Mouse (Mus musculus): ENCODE results near the gene Slc9a5.

- no peak for TF ChIP-seq CTCF (IDR thresholded peaks at IDR 0.05; ENCODE audit: borderline replicate concordance, insufficient read depth, low read depth, low read length)
- TF ChIP-seq POLR2A (IDR thresholded peaks at IDR 0.05; ENCODE audit: borderline replicate concordance, insufficient read depth, low read length): no peak
Measured at GRCm38 (mm10) chr8:105336373-105337130, 12.1 kb upstream of the Slc9a5 start.
